Mouse (Mus musculus) olfactory bulb, adult 2 months (tissue): ENCODE results near the gene Prmt9. TPM values are rescaled to one million over a fixed set of nuclear protein-coding genes. Genes with fewer than 3 reads are reported as not detected.

Experiments used
- H3K27ac ChIP-seq: fragments of 200-500 bp; 2 replicates; pipeline ENCODE4 v1.5.1; 2012; ENCODE audit warnings: low read depth, low read length; ENCODE audit not compliant: insufficient read depth
- H3K4me1 ChIP-seq: fragments of 200-500 bp; 2 replicates; pipeline ENCODE4 v1.6.1; 2012; ENCODE audit warnings: low read length; ENCODE audit not compliant: control insufficient read depth, insufficient read depth
- H3K4me3 ChIP-seq: fragments of 200-500 bp; 2 replicates; pipeline ENCODE4 v1.5.1; 2012; ENCODE audit warnings: mild to moderate bottlenecking, low read depth, low read length, moderate library complexity; ENCODE audit not compliant: insufficient read depth
- CTCF ChIP-seq: fragments of 200-500 bp; IDR thresholded peaks from 2 replicates; pipeline ENCODE4 v1.5.1; 2012; ENCODE audit warnings: low read depth, mild to moderate bottlenecking, low read length, moderate library complexity; ENCODE audit not compliant: insufficient read depth
- POLR2A ChIP-seq: fragments of 200-500 bp; IDR thresholded peaks from 2 replicates; pipeline ENCODE4 v1.6.1; 2012; ENCODE audit warnings: mild to moderate bottlenecking, low read depth, low read length, moderate library complexity; ENCODE audit not compliant: insufficient read depth
- WGBS: fragments of 180-500 bp; shearing (Covaris S2); methylation state at CpG from one replicate; pipeline ENCODE4 v1.1.7; 2018; 5-methylcytosine and 5-hydroxymethylcytosine counted together
- polyA plus RNA-seq: library from polyadenylated mRNA; stranded (reverse); fragments of >200 nt; gene quantifications from 2 replicates; pipeline ENCODE4 v1.2.4, GENCODE M21; 2012; ENCODE audit warnings: low replicate concordance; ENCODE audit not compliant: missing spikeins, insufficient read depth, insufficient read length

The Prmt9 gene
- polyA plus RNA-seq, 1 experiment, result not detected

DNA sequence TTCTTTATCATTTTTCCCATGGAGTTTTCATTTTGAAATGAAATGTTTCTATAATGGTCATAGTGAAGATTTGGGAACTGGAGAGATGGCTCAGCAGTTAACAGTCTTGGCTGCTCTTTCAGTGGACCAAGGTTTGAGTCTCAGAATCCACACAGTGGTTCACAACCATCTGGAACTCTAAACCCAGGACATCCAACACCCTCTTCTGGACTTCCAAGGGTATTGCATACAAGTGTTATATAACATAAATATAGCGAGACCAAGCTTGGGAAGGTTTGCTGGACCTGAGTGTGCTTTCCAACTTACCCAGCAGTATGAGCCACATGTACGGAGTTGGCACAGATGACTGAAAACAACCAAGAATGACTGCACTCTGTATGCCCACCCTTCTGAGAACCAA is 24.3 kb upstream of the Prmt9 start:
- 98% methylated on average over 2 of the region's 2 CpGs for WGBS
- Histone ChIP-seq H3K27ac (no peak overlapping the region), H3K4me1 (no peaks in the 10 kb centered on the region), H3K4me3 (no peak overlapping the region)
- TF ChIP-seq CTCF (no peak), POLR2A (no peak)

- H3K4me3 ChIP-seq, result no peak overlapping the region
- H3K27ac ChIP-seq, result no peak overlapping the region
- TF ChIP-seq POLR2A (no peak), CTCF (no peak)
- WGBS, result 82% methylated on average over 8 of the region's 8 CpGs
- no peaks in the 10 kb centered on the region for H3K4me1 ChIP-seq
These were observed 23.1 kb upstream of the Prmt9 start for GRCm38 (mm10) chr8:77526130-77526529.

DNA sequence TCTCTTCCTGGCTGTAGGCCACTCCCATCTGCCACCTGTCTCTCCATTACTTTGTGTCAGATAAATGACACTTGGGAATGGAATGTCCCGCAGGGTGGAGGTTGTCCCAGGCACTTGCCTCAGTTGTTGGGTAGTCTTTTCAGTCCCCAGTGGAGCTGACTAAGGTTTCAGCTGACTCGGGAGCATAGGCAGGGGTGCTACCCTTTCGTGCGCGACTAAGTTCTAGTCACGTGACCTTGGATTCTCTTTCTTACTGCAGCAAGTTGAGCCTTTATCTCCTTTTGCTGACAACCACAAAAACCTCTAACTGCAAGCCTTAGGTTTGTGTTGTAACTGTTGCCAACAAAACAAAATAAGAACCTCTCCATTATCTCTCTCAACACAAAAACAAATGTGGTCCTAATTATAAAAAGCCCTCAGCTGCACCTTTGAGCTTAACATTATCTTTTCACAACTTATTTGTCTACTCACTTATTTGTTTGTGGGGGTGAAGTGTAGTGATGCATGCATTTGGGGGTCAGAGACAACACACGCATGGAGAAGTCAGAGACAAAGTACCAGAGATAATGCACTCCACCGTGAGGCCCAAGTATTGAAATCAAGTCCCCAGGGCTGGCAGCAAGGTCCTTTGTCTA is 14.7 kb upstream of the Prmt9 start:
- 74% methylated on average over 8 of the region's 8 CpGs for WGBS
- TF ChIP-seq CTCF, result no peak
- no peak for TF ChIP-seq POLR2A
- H3K4me3 ChIP-seq, result no peak overlapping the region
- peaks cover 2% of the 10 kb centered on the region; the same call in 1 of the 2 replicates for H3K4me1 ChIP-seq
- H3K27ac ChIP-seq, result no peak overlapping the region

- Histone ChIP-seq H3K27ac (no peak overlapping the region), H3K4me3 (no peak overlapping the region), H3K4me1 (peaks cover 2% of the 10 kb centered on the region; the same call in 1 of the 2 replicates)
- no peak for TF ChIP-seq CTCF
- no peak for TF ChIP-seq POLR2A
- WGBS, result 75% methylated on average over 5 of the region's 5 CpGs
These were observed 14.1 kb upstream of the Prmt9 start for GRCm38 (mm10) chr8:77535026-77535595.

DNA sequence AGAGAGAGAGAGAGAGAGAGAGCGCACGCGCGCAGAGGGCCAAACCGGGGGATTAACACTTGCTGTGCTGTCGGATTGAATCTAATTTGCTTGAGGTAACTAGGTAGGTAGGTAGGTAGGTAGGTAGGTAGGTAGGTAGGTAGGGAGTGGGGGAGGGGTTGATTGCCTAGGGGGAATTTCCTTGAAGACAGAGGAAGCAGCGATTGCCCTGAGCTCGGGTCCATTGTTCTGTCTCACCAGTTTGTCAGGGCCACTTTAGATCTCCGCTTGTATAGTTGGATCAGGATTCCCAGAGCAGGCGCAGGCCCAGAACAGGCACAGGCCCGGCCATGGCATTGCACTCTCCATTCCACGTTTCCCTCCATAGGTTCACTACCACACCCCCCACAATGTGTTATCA is 12.4 kb upstream of the Prmt9 start:
- Histone ChIP-seq H3K4me1 (peaks cover 2% of the 10 kb centered on the region; the same call in 1 of the 2 replicates), H3K27ac (no peak overlapping the region), H3K4me3 (no peak overlapping the region)
- WGBS, result 85% methylated on average over 12 of the region's 12 CpGs
- no peak for TF ChIP-seq POLR2A
- no peak for TF ChIP-seq CTCF

DNA sequence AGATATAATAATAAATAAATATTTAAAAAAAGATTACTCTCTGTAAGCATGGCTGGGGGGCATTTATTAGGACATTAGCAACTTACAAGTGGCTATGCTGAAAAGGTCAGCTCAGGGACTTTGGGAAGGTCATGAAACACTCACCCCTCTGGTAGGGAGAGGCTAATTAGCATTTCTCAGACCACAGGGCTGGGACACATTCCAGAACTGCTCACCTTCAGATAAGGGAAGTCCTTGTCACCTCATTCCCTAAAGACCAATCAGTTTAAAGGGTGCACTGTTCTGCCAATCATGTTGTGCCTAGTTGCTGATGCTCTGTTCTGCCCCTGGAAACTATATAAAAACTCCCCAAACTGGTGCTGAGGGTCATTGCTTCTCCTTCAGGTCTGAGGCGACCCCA is 10.9 kb upstream of the Prmt9 start:
- no peak for TF ChIP-seq POLR2A
- no peak for TF ChIP-seq CTCF

DNA sequence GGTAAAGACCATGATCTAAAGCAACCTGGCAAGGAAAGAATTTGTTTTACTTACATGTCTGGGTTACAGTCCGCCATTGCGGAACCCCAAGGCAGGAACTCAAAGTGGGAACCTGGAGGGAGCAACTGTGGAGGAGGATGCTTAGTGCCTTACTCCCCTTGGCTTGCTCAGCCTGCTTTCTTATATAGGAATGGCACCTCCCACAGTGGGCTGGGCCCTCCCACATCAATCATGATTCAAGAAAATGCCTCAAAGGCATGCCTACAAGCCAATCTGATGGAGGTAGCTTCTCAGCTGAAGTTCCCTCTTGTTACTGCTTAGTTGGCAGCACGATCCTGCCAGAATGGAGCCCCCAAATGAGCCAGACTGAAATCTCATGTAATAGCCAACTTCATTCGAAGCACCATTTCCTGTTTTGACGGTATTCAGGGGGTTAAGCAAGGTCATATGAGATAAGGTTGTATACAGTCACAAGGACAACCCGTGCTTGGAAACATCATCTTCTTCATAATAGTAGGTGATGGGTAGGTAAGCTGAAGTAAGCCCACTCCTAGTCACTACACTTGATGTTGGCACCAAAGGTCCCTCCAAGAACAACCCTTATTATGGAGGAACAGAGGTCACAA is 5.9 kb upstream of the Prmt9 start:
- no peaks in the 10 kb centered on the region for H3K4me1 ChIP-seq
- WGBS, result 87% methylated on average over 6 of the region's 6 CpGs
- H3K4me3 ChIP-seq, result no peak overlapping the region
- TF ChIP-seq CTCF, result no peak
- no peak for TF ChIP-seq POLR2A
- H3K27ac ChIP-seq, result no peak overlapping the region

More for the DNA sequence above, 10.9 kb upstream of the Prmt9 start:
- Histone ChIP-seq H3K27ac (no peak overlapping the region), H3K4me3 (no peak overlapping the region), H3K4me1 (peaks cover 2% of the 10 kb centered on the region; the same call in 1 of the 2 replicates)
- 90% methylated on average over 1 of the region's 1 CpGs for WGBS

GRCm38 (mm10) chr8:77544428-77544827 is 4.8 kb upstream of the Prmt9 start:
- H3K27ac ChIP-seq, result no peak overlapping the region
- no peaks in the 10 kb centered on the region for H3K4me1 ChIP-seq
- WGBS, result 78% methylated on average over 3 of the region's 3 CpGs
- TF ChIP-seq CTCF (no peak), POLR2A (no peak)
- no peak overlapping the region for H3K4me3 ChIP-seq

DNA sequence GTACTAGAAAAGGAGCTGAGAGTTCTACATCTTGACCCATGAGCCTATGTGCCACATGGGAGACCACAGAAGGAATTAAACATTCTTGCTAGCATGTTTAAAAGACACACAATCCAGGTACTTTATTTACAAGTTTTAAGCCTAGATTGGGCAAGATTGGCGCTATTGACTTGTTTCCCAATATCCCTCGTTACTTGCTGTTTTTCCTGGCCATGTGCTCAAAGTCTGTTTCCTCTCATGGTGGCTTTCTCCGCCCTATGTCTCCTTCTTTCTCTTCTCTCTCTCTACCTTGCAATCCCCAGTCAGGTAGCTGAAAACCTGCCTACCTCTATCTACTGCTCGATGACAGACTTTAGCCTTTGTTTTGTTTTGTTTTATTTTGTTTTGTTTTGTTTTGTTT is 3.6 kb upstream of the Prmt9 start:
- no peaks in the 10 kb centered on the region for H3K4me1 ChIP-seq
- 78% methylated on average over 4 of the region's 4 CpGs for WGBS
- no peak overlapping the region for H3K27ac ChIP-seq
- no peak overlapping the region for H3K4me3 ChIP-seq
- TF ChIP-seq POLR2A (no peak), CTCF (no peak)
